Mouse (Mus musculus) macrophage (primary cell): ENCODE data around the gene Ccr10. TPM values are rescaled to one million over a fixed set of nuclear protein-coding genes. Genes with fewer than 3 reads are reported as not detected.

Source experiments
- H3K27ac ChIP-seq: fragments of 350-480 bp; formaldehyde crosslinking; 2 replicates; pipeline ENCODE4 v1.9.0; 2021
- H3K36me3 ChIP-seq: fragments of 350-480 bp; formaldehyde crosslinking; 2 replicates; pipeline ENCODE4 v1.9.0; 2021; ENCODE audit errors: inconsistent target
- H3K4me3 ChIP-seq: fragments of 350-480 bp; formaldehyde crosslinking; 2 replicates; pipeline ENCODE4 v1.9.0; 2021; ENCODE audit errors: inconsistent target
- H3K79me2 ChIP-seq: fragments of 350-480 bp; formaldehyde crosslinking; 2 replicates; pipeline ENCODE4 v1.9.0; 2021; ENCODE audit errors: inconsistent target
- WGBS: methylation state at CpG from one replicate; pipeline ENCODE4 v1.1.7; 2026; ENCODE audit warnings: inconsistent platforms; ENCODE audit not compliant: missing documents; 5-methylcytosine and 5-hydroxymethylcytosine counted together
- polyA plus RNA-seq: library from polyadenylated mRNA; stranded (reverse); fragments of 250-400 nt; gene quantifications from 3 replicates; pipeline ENCODE4 v1.2.4, GENCODE M21; 2018; ENCODE audit warnings: inconsistent platforms

Gene Ccr10
- polyA plus RNA-seq, 1 experiment from 2014 or later, result not detected

GRCm38 (mm10) chr11:101170811-101171610 is 4.2 kb downstream of the Ccr10 start, which contains the start of gene Plekhh3:
Gene Plekhh3, minus strand, starts transcription at chr11:101171351.
- H3K4me3 ChIP-seq, result peak within 1 kb of the TSS; percentile 74
- H3K27ac ChIP-seq, result peak within 1 kb of the TSS; percentile 80
- 0 out of 2 replicates have a peak, but pooled peaks cover 7% of the 10 kb centered on the region for H3K36me3 ChIP-seq
- H3K79me2 ChIP-seq, result no peaks in the 10 kb centered on the region; the same call in 1 of the 2 replicates
- WGBS, result under 1% methylated on average over 45 of the region's 50 CpGs

- Histone ChIP-seq H3K79me2 (no peaks in the 10 kb centered on the region; the same call in 1 of the 2 replicates), H3K4me3 (peak within 1 kb of the TSS; percentile 74), H3K36me3 (0 out of 2 replicates have a peak, but pooled peaks cover 7% of the 10 kb centered on the region), H3K27ac (peak within 1 kb of the TSS; percentile 42; the same call in 1 of the 2 replicates)
- WGBS, result 6% methylated on average over 35 of the region's 35 CpGs
These were observed 4.9 kb downstream of the Ccr10 start, which contains the start of gene Cntnap1 for GRCm38 (mm10) chr11:101170354-101170810. Gene Cntnap1, plus strand, starts transcription at chr11:101170523.

GRCm38 (mm10) chr11:101169301-101170107 is 5.7 kb downstream of the Ccr10 start:
- WGBS, result 42% methylated on average over 12 of the region's 17 CpGs
- H3K36me3 ChIP-seq, result 0 out of 2 replicates have a peak, but pooled peaks cover 7% of the 10 kb centered on the region
- peak overlapping the region; percentile 74; the same call in 1 of the 2 replicates for H3K4me3 ChIP-seq
- H3K27ac ChIP-seq, result no peak overlapping the region
- no peaks in the 10 kb centered on the region; the same call in 1 of the 2 replicates for H3K79me2 ChIP-seq

GRCm38 (mm10) chr11:101168301-101168980 is 6.8 kb downstream of the Ccr10 start:
- WGBS, result 39% methylated on average over 10 of the region's 18 CpGs
- no peaks in the 10 kb centered on the region; the same call in 1 of the 2 replicates for H3K79me2 ChIP-seq
- H3K36me3 ChIP-seq, result 0 out of 2 replicates have a peak, but pooled peaks cover 7% of the 10 kb centered on the region

GRCm38 (mm10) chr11:101167963-101168300 is 7.3 kb downstream of the Ccr10 start:
- Histone ChIP-seq H3K79me2 (no peaks in the 10 kb centered on the region; the same call in 1 of the 2 replicates), H3K36me3 (0 out of 2 replicates have a peak, but pooled peaks cover 7% of the 10 kb centered on the region), H3K27ac (no peak overlapping the region), H3K4me3 (no peak overlapping the region)
- WGBS, result 61% methylated on average over 8 of the region's 8 CpGs

More at GRCm38 (mm10) chr11:101168301-101168980, 6.8 kb downstream of the Ccr10 start:
- Histone ChIP-seq H3K4me3 (no peak overlapping the region), H3K27ac (no peak overlapping the region)

- no peak overlapping the region for H3K4me3 ChIP-seq
- H3K36me3 ChIP-seq, result 0 out of 2 replicates have a peak, but pooled peaks cover 7% of the 10 kb centered on the region
- no peak overlapping the region for H3K27ac ChIP-seq
- no peaks in the 10 kb centered on the region; the same call in 1 of the 2 replicates for H3K79me2 ChIP-seq
- 66% methylated on average over 19 of the region's 19 CpGs for WGBS
These were observed 7.9 kb downstream of the Ccr10 start for GRCm38 (mm10) chr11:101167211-101167962.

GRCm38 (mm10) chr11:101166357-101166756 is 8.9 kb downstream of the Ccr10 start:
- 78% methylated on average over 14 of the region's 14 CpGs for WGBS
- H3K36me3 ChIP-seq, result 0 out of 2 replicates have a peak, but pooled peaks cover 7% of the 10 kb centered on the region
- H3K79me2 ChIP-seq, result no peaks in the 10 kb centered on the region; the same call in 1 of the 2 replicates
- no peak overlapping the region for H3K4me3 ChIP-seq
- no peak overlapping the region for H3K27ac ChIP-seq

GRCm38 (mm10) chr11:101164677-101165580 is 10.3 kb downstream of the Ccr10 start:
- Histone ChIP-seq H3K36me3 (0 out of 2 replicates have a peak, but pooled peaks cover 7% of the 10 kb centered on the region), H3K79me2 (no peaks in the 10 kb centered on the region; the same call in 1 of the 2 replicates), H3K27ac (no peak overlapping the region), H3K4me3 (no peak overlapping the region)
- WGBS, result 55% methylated on average over 35 of the region's 35 CpGs

GRCm38 (mm10) chr11:101164351-101164665 is 10.9 kb downstream of the Ccr10 start:
- no peak overlapping the region for H3K4me3 ChIP-seq
- H3K36me3 ChIP-seq, result 0 out of 2 replicates have a peak, but pooled peaks cover 7% of the 10 kb centered on the region
- no peak overlapping the region for H3K27ac ChIP-seq
- 47% methylated on average over 21 of the region's 21 CpGs for WGBS
- no peaks in the 10 kb centered on the region for H3K79me2 ChIP-seq

- 0 out of 2 replicates have a peak, but pooled peaks cover 7% of the 10 kb centered on the region for H3K36me3 ChIP-seq
- no peak overlapping the region for H3K27ac ChIP-seq
- no peak overlapping the region for H3K4me3 ChIP-seq
- no peaks in the 10 kb centered on the region for H3K79me2 ChIP-seq
- 49% methylated on average over 34 of the region's 49 CpGs for WGBS
These were observed 11.5 kb downstream of the Ccr10 start for GRCm38 (mm10) chr11:101163476-101164350.

- Histone ChIP-seq H3K27ac (no peak overlapping the region), H3K36me3 (0 out of 2 replicates have a peak, but pooled peaks cover 5% of the 10 kb centered on the region), H3K79me2 (no peaks in the 10 kb centered on the region), H3K4me3 (no peak overlapping the region)
- WGBS, result 92% methylated on average over 5 of the region's 5 CpGs
These were observed 12.5 kb downstream of the Ccr10 start for GRCm38 (mm10) chr11:101162772-101163171.

- WGBS, result 93% methylated on average over 4 of the region's 5 CpGs
- H3K36me3 ChIP-seq, result 0 out of 2 replicates have a peak, but pooled peaks cover under 1% of the 10 kb centered on the region
- H3K79me2 ChIP-seq, result no peaks in the 10 kb centered on the region
- H3K27ac ChIP-seq, result no peak overlapping the region
- no peak overlapping the region for H3K4me3 ChIP-seq
These were observed 12.9 kb downstream of the Ccr10 start for GRCm38 (mm10) chr11:101162301-101162700.
